Mouse (Mus musculus): ENCODE measurements at regions not wholly inside any gene's neighbourhood (a gene's known extent, or its start where the extent isn't known, plus 50 kb on each side); places are given as distances from the start of the nearest gene placed in this dataset.

- DNase-seq = no peak
Measured at GRCm38 (mm10) chr9:120676771-120677170, 105.5 kb downstream of the Rpl14 start.

GRCm38 (mm10) chr9:120677216-120677615 is 106.0 kb downstream of the Rpl14 start:
- no peak for DNase-seq

GRCm38 (mm10) chr9:120679822-120680426 is 108.7 kb downstream of the Rpl14 start:
- no peak for DNase-seq

GRCm38 (mm10) chr9:120681404-120681803 is 110.2 kb downstream of the Rpl14 start:
- no peak for DNase-seq

GRCm38 (mm10) chr9:120685961-120686360 is 114.7 kb downstream of the Rpl14 start:
- DNase-seq = no peak

GRCm38 (mm10) chr9:120689025-120689424 is 117.8 kb downstream of the Rpl14 start:
- DNase-seq = no peak

- no peak for DNase-seq
Measured at GRCm38 (mm10) chr9:120690510-120690909, 119.3 kb downstream of the Rpl14 start.

GRCm38 (mm10) chr9:120690961-120691941 is 120.0 kb downstream of the Rpl14 start:
- DNase-seq = peak; percentile 89

GRCm38 (mm10) chr9:120691971-120692401 is 120.7 kb downstream of the Rpl14 start:
- DNase-seq = no peak

GRCm38 (mm10) chr9:120694457-120694856 is 123.2 kb downstream of the Rpl14 start:
- no peak for DNase-seq

- peak; percentile 16 for DNase-seq
Measured at GRCm38 (mm10) chr9:120695966-120696365, 124.7 kb downstream of the Rpl14 start.

GRCm38 (mm10) chr9:120697749-120698148 is 126.5 kb downstream of the Rpl14 start:
- DNase-seq = no peak

GRCm38 (mm10) chr9:120699781-120700180 is 128.5 kb downstream of the Rpl14 start:
- no peak for DNase-seq

- no peak for DNase-seq
Measured at GRCm38 (mm10) chr9:120702836-120703235, 131.6 kb downstream of the Rpl14 start.

GRCm38 (mm10) chr9:120703291-120703930 is 132.2 kb downstream of the Rpl14 start:
- peak; percentile 44 for DNase-seq

GRCm38 (mm10) chr9:120706562-120707198 is 135.4 kb downstream of the Rpl14 start:
- no peak for DNase-seq

- DNase-seq = no peak
Measured at GRCm38 (mm10) chr9:120708507-120708906, 137.3 kb downstream of the Rpl14 start.

GRCm38 (mm10) chr9:120709146-120709655 is 138.0 kb downstream of the Rpl14 start:
- no peak for DNase-seq

- DNase-seq = no peak
Measured at GRCm38 (mm10) chr9:120712987-120713386, 141.7 kb downstream of the Rpl14 start.

GRCm38 (mm10) chr9:120715665-120716121 is 144.4 kb downstream of the Rpl14 start:
- no peak for DNase-seq

- no peak for DNase-seq
Measured at GRCm38 (mm10) chr9:120718812-120719211, 147.6 kb downstream of the Rpl14 start.
